Mouse (Mus musculus) telencephalon, adult 2 months (tissue): Measurements from ENCODE around the gene Atp1b2.

Experiments used
- DNase-seq: peaks from one replicate; pipeline ENCODE4 v3.0.0-alpha.2; 2011; ENCODE audit warnings: low read depth, low spot score

The Atp1b2 gene

DNA sequence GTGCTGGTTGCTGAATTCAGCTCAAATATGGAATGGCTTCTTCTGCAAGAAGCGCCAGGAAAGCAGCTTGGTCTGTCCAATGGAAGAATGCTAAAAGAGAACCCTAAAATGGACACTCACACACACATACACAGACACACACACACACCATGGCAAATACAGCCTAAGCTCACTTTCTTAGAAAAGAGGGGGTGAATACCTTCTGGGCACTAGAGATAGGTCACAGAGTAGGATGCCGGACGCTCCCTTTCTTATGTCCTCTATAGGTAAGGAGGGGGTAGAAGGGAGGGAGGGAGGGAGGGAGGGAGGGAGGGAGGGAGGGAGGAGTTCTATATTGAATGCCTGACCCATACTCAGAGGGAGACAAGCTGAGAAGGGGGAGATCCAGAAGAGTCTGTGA is 2.8 kb upstream of the Atp1b2 start:
- DNase-seq, result no peak

DNA sequence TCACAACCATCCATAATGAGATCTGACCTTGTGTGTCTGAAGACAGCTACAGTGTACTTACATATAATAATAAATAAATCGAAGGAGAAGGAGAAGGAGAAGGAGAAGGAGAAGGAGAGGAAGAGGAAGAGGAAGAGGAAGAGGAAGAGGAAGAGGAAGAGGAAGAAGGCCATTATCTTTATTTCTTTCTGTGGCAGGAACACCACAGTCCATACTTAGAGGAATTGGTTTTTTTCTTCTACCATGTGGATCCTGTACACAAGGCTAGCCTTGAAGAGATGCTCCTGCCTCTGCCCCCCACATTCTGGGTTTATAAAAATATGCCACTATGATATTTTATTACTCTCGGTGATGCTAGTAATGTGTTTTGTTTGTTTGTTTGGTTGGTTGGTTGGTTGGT is 1.1 kb upstream of the Atp1b2 start:
- DNase-seq, result no peak

DNA sequence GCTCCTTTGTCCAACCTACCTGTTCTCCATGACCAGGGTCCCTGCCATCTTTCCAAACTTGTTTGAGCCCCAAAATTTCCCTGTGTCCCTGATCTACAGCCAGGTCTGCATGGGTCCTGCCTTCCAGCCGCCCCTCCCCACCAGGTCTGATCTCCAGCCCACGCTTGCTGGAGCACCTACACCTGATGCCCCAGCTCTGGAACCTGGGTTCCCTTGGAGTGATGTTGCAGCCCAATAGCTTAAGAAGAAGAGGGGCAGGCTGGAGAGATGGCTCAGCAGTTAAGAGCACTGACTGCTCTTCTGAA is 701 bp upstream of the Atp1b2 start:
- DNase-seq, result no peak

DNA sequence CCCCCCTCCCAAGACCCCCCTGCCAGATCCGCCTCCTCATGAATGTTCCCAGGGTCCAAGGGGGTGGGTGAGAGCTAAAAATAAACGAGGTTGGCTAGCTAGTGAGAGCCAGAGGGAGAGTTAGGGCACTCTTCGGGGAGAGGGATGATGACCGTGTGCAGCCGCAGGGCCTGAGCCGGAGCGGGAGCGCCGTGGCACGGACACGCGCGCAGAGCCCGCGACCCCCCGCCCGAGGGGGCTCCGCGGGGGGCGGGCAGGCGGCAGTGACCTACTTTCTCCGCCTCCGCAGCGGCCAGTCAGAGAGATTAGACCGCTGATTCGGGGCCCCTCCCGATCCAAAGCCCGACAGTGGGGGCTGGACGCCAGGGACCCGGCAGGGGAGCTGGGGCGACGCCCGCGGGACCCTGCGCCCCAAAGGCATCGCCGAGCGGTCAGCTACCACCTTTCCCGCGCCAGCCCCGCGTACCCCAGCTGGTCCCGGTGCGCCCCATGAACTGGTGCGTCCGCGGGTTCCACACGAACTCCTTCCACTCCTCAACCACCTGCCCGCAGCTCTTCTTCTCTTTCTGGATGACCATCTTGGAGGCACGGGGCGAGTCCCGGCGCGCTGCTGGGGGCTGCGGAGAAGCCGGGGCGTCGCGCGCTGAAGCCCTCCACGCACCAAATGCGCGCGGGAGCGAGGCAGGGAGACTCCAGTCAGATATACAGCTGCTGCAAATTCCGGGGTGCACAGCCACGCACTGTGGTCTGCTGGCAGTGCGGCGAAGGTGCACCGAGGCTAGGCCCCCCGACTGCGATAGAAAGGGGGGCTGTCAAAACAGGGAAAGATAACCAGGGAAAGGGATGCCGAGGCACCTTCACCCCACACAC is 712 bp downstream of the Atp1b2 start:
- no peak for DNase-seq

DNA sequence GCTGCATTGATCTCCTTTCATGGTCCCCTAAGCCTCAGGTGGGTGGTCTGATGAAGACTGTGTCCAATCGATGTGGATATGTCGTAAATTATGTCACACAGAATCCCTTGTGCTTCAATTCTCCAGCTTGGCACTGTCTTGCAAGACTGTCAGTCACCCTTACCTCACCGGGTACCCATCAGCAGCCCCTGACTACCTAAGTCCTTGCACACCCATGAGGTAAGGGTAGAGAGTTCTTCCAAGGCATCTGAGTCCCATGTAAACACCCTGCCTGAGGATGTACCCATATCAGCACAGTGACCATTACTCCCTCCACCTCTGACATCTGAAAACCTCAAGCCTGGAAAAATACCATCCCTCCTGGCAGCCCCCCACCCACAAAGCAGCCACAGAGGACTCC is 1.4 kb downstream of the Atp1b2 start:
- DNase-seq, result no peak

DNA sequence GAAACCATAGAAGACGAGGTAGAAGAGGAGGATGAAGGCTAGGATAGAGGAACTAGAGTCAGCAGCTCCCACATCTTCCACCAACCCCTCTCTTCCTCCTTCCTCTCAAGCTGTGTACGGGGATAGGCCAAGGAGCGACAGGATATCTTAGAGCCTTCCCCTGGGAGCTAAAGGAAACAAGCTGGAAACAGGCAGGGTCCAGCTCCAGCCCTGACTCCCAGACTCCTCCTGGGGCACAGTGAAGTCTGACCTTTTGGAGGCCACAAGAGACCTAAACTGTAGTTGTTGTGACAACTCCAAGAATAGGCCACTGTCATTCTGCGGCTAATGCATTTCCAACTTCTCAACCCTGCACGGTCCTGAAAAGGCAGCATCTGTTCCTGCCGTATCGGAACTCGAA is 2.2 kb downstream of the Atp1b2 start:
- DNase-seq, result no peak

DNA sequence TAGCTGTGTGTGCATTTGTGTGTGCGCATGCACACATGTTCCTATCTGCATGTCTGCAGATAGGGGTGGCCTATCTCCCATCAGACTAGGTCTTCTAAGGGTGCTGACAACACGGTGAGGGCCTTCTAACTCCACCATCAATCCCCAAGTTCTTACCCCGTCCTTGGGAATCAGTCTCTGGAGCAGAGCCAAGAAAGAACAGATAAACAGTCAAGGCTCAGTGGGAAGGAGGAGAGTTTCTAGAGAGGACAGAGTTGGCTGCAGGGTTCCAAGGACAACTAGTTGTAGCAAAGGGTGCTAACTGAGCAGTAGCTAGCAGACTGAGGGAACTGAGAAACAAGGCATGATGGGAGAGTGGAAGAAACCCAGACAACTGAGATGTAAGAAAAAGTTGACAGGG is 4.0 kb downstream of the Atp1b2 start:
- no peak for DNase-seq

DNA sequence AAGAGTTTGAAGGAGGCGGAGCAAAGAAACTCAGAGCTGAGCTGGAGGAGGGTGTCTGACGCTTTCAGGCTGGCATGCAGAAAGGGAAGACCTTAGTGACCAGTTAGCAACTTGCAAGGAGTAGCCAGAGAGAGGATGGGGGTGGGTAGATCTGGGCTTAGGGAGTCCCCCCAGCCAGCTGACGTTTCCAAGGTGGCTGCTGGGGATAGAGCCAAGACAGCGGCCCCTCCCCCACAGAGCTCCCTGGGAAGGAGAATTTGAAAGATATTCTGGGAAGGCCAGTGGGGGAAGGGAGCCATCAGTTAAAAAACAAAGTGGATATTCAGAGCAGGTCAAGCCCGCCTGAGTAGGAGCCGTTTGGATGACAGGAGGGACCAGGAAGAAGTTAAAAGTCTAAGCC is 5.6 kb downstream of the Atp1b2 start:
- no peak for DNase-seq

DNA sequence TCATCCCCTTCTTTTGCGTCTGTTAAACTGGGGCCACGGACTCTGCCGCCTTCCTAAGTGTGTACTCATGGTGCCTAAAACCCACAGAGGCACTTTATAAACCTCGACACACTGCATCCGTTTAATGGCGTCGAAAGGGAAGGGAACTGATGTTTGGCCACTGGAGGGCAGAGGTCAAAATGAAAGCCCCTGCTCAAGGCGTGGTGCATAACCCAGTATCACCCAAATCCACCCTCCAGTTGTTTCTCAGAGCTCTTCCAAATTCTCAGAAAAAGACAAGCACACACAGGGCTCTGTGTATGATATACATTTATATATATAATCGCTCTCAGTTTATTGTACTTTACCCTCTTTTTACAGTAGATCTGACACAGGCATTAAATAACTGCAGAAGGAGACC is 6.3 kb downstream of the Atp1b2 start:
- no peak for DNase-seq

DNA sequence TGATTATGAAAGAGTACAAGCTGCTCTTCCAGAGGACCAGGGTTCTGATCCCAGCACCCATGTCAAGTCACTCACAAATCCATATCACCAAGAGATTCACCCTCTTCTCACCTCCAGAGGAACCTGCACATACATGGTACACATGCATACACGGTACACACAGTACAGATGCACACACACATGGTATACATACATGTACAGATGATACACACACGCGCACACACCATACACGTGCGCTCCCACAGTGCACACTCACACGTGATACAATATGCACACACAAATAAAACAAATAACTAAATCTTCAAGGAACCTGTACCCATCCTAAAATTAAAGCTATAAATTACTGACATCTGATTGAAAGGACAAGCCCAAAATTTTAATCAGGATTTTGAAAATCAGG is 10.9 kb downstream of the Atp1b2 start:
- no peak for DNase-seq

DNA sequence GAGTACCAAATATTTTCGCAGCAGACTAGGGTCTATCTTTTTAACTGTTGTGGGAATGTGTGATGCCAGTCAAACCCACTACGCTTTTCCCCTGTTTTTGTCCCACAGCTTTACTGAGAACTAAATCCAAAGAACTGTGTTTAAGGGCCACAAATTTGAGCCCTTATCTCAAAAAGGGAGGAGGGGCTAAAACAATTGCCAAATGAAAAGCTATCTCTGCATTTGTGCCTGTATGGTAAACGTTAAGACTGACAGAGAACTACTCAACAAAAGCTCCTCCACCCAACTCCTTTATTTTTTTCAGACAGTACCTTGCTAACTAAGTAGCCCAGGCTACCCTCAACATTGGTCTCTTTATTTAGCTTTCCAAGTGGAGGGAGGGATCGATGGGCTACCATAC is 12.9 kb downstream of the Atp1b2 start:
- no peak for DNase-seq

DNA sequence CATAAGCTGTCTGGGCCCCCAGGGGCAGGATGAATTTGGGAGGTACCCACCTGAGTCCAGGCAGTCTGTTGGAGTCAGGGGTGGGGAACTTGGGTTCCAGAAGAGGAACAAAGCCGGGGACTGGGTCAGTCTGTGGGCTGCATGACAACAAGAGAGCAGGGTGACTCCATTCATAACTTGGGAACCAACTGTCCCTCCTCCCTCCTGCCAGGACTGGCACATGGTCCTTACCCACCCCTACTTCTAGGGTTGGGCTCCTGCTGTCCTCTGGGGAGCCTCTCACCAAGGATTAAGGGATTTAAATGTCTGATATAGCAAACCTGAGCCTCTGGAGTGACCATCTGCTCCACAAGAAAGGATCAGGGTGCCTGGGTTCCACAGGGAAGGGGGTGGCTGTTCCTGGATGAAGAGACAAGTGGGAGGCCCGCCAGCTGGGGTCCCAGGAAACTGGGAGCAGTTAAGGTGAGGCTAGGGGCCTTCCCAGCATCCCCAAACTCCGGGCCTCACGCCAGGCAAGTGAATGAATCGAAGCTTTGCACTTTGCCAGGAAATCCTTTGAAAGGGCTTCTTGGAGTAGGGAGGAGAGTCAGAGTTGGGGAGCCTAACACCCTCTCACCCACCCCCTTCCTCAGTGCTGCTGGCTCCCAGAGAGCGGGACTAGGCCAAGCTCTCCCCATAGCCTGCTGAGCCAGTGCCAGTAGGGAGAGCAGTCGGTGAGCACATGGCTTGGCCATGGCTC is 13.7 kb downstream of the Atp1b2 start:
- DNase-seq, result no peak

DNA sequence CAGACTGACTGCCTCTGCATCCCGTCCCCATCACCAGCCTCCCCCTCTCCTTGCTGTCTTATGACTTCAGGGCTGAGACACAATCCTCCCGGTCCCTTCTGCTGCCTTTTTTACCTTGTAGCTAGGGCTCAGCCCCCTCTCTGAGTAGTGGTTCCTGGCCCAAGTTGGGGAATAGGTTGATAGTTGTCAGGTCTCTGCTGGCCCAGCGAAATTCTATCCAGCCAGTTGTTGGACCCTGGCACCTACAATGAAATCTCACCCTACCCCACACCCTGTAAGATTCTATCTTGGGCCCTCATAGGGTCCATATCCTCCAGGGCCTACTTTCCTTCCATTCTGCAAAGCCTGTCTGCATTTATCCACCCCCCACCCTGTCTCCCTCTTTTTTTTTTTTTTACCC is 14.3 kb downstream of the Atp1b2 start:
- no peak for DNase-seq

DNA sequence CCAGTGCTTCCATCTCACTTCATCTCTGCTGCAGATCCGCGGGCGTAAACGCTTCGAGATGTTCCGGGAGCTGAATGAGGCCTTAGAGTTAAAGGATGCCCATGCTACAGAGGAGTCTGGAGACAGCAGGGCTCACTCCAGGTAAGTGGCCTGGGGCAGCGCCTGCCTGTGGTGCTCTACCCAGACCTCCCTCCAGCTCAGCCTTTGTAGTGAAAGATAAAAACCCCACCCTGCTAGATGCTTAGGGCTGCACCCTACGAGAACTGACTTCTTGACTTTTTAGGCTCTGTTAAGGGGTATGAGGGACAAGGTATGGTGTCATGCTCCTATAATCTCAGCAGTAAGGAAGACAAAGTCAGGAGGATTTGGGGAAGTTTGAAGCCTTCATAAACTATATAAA is 15.1 kb downstream of the Atp1b2 start:
- no peak for DNase-seq

DNA sequence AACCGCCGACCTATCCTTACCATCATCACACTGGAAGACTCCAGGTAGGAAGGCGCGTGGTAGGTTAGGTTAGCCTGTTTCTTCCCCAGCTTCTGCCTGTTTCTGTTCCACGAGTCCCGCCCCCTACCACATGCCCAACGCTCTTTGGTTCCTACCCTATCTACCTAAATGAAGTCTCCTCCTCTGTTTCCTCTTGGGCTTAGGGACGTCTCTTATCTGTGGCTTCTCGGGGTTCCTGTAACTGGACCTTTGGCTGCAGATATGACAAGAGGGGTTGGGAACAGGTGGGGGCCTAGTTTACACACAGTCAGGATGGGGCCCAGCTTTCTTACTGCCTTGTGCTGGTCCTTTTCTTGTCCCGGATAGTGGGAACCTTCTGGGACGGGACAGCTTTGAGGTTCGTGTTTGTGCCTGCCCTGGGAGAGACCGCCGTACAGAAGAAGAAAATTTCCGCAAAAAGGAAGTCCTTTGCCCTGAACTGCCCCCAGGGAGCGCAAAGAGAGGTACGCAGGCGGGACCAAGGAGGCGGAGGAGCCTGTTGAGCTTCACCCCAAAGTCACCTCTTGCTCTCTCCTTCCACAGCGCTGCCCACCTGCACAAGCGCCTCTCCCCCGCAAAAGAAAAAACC is 16.4 kb downstream of the Atp1b2 start:
- DNase-seq, result no peak

DNA sequence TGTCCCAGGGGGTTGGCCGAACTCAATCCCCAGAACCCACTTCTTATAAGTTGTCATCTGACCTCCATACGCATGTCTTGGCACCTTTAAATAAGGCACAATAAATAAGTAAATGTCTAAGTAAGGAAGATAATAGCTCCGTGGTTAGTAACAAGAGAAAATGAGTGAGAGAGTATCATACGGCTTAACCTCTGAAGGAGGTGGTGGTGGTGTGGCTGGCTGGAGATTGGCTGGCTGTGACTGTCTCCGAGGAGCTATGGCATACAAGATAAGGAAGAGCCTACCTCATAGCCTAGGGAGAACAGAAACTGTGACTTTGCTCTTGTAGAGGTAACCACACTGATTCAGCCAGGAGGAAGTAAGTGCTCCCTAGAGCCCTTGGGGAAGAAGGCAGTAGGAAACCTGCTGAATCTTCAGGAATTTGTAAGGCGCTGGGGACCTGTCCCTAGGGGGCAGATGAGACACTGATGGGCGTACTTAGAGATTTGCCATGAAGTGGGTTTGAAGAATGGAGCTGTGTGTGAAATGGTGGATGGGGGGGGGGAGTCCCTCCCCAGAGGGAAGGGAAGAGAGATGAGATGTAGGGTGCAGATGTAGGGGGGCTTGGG is 19.9 kb downstream of the Atp1b2 start:
- no peak for DNase-seq

DNA sequence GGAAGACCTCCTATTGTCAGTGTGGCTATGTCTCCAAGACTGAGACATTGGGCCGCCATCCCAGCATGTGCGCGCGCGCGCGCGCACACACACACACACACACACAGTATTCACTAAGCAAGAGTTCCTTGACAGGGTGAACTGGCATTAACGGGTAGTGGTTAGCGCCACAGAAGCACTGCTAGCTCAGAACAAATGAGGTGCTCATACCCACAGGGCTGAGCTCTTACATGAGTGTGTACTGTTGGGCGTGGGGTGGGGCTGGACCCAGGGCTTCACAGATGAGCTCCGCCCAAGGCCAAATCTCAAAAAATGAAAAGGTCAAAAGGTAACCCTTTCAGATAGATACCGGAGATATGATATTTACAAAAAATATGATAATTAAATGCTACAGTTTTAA is 20.8 kb downstream of the Atp1b2 start:
- no peak for DNase-seq

DNA sequence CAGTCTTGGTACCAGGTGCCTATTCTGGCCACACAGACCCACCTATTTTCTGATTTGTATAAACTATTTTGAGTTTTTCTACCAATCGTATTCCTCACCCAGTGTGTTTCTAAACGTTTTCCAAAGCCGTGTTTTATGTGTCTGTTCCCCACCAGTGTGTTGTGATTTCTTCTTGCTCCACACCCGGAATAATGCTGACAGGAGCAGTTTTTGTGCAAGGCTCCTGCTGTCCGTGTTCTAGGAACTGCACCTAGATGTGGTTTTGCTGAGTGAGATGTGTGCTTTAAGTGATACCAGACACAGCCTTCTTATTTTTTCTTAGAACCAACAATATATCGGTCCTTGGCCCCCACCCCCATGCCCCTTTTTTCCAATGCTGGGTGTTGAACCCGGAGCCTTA is 21.7 kb downstream of the Atp1b2 start:
- no peak for DNase-seq

DNA sequence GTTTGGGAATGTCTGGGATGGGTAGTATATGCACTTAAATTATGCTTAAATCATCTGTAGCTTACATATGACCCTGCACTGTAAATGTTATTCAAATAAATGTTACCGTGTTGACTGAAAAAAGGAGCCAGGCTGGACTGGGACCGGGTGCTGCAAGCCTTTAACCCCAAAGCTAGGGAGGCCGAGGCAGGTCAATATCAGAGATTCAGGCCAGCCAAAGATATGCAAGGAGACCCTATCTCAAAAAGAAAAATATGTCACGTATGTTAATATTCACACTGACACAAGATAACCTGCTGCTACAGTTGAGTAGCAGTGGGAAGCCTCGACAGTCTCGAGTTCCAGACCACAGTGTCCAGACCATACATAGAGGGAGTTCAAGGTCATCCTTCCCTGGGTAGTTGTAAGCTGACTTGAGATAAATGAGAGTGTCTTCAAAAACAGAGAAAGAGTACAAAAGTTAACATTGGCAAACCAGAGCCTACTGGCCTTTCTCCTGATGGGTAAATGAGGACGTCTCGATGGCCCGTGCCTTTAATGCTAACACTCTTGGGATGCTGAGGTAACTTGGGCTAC is 23.4 kb downstream of the Atp1b2 start:
- no peak for DNase-seq

DNA sequence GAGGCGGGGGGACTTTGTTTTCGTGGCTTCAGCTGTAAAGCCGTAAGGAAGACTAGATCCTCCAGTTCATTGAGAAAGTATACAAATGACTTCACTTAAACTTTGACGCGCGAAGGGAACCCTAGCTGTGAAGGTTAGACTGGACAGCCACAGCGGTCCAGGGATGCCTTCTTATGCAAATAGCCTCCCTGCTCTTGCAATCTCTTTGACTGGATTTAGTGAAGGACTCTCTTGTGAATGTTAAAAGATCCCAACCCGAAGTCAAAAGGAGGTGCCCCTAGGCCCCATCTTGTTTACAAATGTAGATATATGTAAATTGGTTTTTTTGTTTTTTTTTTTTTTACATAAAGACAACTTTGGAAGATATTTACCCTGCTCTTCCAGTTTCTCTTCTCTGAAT is 23.9 kb downstream of the Atp1b2 start:
- no peak for DNase-seq

DNA sequence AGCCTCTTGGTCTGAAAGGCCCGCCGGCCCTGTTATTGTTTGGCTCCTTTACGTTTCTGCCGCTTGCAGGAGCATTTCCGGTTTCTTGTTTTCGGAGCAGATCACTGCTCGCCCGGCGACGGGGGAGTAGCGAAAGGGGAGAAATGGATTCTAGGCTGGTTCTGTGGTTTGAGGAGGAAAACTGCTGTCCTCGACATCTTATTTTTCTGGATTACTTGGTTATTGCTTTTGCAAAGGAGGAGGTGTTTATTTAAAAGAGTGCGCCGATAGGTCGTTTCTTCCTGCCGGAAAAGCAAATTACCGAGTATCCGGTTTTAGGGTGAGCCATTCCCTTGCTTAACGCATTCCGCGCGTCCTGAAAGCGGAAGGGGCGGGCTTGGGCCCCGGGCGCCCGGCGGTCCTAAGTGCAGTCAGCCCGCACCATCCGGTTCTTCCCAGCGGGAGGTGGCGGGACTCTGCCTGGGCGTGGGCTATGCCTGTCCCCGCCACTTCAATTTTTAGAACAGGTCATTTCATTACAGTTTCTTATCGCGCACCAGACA is 24.5 kb downstream of the Atp1b2 start:
- peak; percentile 95 for DNase-seq

DNA sequence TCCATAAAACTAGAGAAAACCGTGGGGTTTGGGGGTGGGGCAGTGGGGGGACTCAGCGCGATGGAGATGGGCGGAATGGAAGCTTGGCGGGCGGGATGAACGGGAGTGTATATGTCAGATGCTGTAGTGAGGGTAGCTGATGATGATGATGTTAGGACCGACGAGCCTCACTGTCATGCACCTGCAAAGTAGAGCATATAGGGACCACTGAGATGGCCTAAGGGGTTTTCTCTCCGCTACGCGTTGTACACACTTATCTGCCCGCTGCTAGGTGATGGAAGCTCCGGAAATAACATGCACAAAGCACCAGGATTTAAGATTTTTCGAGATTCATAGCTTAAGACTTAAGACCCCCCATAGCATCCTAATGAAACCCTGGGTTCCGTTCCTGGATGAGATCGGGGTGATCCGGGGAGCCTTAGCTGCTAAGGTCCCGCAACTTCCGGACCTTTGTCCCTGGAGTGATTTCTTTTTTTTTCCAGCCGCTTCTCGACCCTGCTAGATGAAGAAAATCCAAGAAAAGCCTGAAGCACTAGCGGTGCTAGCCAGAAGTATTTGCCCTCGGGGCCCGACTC is 25.1 kb downstream of the Atp1b2 start:
- no peak for DNase-seq
